Mouse (Mus musculus) limb, embryonic 14.5 days (tissue): ENCODE data around the gene Mocs1. TPM values are rescaled to one million over a fixed set of nuclear protein-coding genes. Genes with fewer than 3 reads are reported as not detected.
"Not testable (repeated sequence)": the region's sequence is repeated elsewhere in the genome, so short reads cannot be mapped to it uniquely, and the experiment has no call there.

ENCODE experiments used
- ATAC-seq: fragments of 200-750 bp; cut with Nextera tagmentation; 2 replicates; pipeline ENCODE4 v1.8.0; 2017; ENCODE audit warnings: low read depth, moderate number of reproducible peaks, moderate TSS enrichment; ENCODE audit not compliant: low FRiP score
- DNase-seq: peaks from one replicate; pipeline ENCODE4 v3.0.0-alpha.2; 2015; ENCODE audit warnings: low spot score
- H3K27ac ChIP-seq: fragments of 300-500 bp; sonication (generic); replicated peaks from 2 replicates; pipeline ENCODE4 v1.5.1; 2014; ENCODE audit warnings: low read depth, mild to moderate bottlenecking, low read length, moderate library complexity, mixed read lengths
- H3K27me3 ChIP-seq: fragments of 300-500 bp; sonication (generic); 2 replicates; pipeline ENCODE4 v1.6.1; 2014; ENCODE audit warnings: low read length, mixed read lengths; ENCODE audit not compliant: control insufficient read depth, insufficient read depth
- H3K36me3 ChIP-seq: fragments of 300-500 bp; sonication (generic); 2 replicates; pipeline ENCODE4 v1.6.1; 2014; ENCODE audit warnings: mild to moderate bottlenecking, low read length, moderate library complexity, mixed read lengths; ENCODE audit not compliant: control insufficient read depth, insufficient read depth
- H3K4me1 ChIP-seq: fragments of 300-500 bp; sonication (generic); 2 replicates; pipeline ENCODE4 v1.6.1; 2014; ENCODE audit warnings: antibody characterized with exemption, low read length, mixed read lengths; ENCODE audit not compliant: control insufficient read depth, insufficient read depth
- H3K4me2 ChIP-seq: fragments of 300-500 bp; sonication (generic); replicated peaks from 2 replicates; pipeline ENCODE4 v1.6.1; 2014; ENCODE audit warnings: low read depth, mild to moderate bottlenecking, low read length, moderate library complexity; ENCODE audit not compliant: severe bottlenecking
- H3K4me3 ChIP-seq: fragments of 300-500 bp; sonication (generic); replicated peaks from 2 replicates; pipeline ENCODE4 v1.5.1; 2014; ENCODE audit warnings: low read length
- H3K9ac ChIP-seq: fragments of 300-500 bp; sonication (generic); 2 replicates; pipeline ENCODE4 v1.6.1; 2014; ENCODE audit warnings: mild to moderate bottlenecking, low read depth, low read length, moderate library complexity; ENCODE audit not compliant: severe bottlenecking
- H3K9me3 ChIP-seq: fragments of 300-500 bp; sonication (generic); 2 replicates; pipeline ENCODE4 v1.6.1; 2016; ENCODE audit warnings: low read length; ENCODE audit not compliant: control insufficient read depth
- POLR2A ChIP-seq: fragments of 200-500 bp; IDR thresholded peaks from 2 replicates; pipeline ENCODE4 v1.8.0; 2012; ENCODE audit warnings: inconsistent platforms, mild to moderate bottlenecking, moderate library complexity, borderline replicate concordance; ENCODE audit not compliant: insufficient read depth, insufficient read length; ENCODE audit errors: extremely low read depth
- WGBS: fragments of 180-500 bp; shearing (Covaris S2); extraction: QIAGEN DNeasy Blood & Tissue Kit; methylation state at CpG from one replicate; pipeline ENCODE4 v1.1.7; 2014; 5-methylcytosine and 5-hydroxymethylcytosine counted together
- polyA plus RNA-seq, 2 experiments: library from polyadenylated mRNA; depleted of rRNA in 1 of 2; stranded (reverse) in 1 of 2; unstranded in 1 of 2; fragments of >200 nt; fragmentation: Nextera tagmentation in 1 of 2; extraction: Ambion mirVana in 1 of 2; gene quantifications; 2 replicates each; pipeline versions ENCODE4 v1.2.1 to v1.2.3; 2012 to 2014

Gene Mocs1
- polyA plus RNA-seq, 2 experiments, result 8.0 to 18.3 TPM

DNA sequence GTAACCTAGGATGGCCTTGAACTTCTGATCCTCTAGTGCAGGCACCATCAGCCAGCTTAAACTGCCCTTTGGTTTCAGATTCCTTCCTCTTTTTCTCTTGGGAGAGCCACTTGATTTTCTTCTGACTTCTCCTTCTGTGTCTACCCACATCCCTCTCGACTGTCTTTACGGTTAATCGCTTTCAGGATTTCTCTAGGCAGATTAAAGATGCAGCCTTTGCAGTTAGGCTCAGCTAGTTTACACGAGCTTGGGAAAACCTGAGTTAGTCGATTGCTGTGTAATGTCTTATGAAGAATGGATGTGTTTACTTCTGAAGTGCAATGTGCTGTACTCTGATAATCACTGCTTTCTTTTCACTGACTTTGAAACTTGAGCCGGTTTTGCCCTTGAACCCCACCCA lies 8.5 kb downstream of the Mocs1 start:
- ATAC-seq, result no peak
- peaks cover 47% of the 10 kb centered on the region for H3K36me3 ChIP-seq
- no peak overlapping the region for H3K4me3 ChIP-seq
- TF ChIP-seq POLR2A, result no peak
- H3K27ac ChIP-seq, result no peak overlapping the region
- 83% methylated on average over 6 of the region's 6 CpGs for WGBS
- H3K9me3 ChIP-seq, result no peaks in the 10 kb centered on the region
- DNase-seq, result no peak
- H3K27me3 ChIP-seq, result no peaks in the 10 kb centered on the region
- peaks cover 8% of the 10 kb centered on the region for H3K4me1 ChIP-seq
- no peak overlapping the region for H3K9ac ChIP-seq
- no peak overlapping the region for H3K4me2 ChIP-seq

DNA sequence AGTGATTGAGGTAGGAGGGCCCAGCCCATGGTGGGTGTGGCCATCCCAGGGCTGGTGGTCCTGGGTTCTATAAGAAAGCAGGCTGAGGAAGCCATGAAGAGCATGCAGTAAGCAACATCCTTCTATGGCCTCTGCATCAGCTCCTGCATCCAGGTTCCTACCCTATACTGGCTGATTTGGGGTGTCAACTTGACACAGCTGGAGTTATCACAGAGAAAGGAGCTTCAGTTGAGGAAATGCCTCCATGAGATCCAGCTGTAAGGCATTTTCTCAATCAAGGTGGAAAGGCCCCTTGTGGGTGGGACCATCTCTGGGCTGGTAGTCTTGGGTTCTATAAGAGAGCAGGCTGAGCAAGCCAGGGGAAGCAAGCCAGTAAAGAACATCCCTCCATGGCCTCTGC lies 9.1 kb downstream of the Mocs1 start:
- not testable (repeated sequence) for H3K4me1 ChIP-seq, H3K27ac ChIP-seq, DNase-seq, H3K4me3 ChIP-seq, H3K9me3 ChIP-seq, H3K27me3 ChIP-seq, H3K9ac ChIP-seq, H3K4me2 ChIP-seq, ATAC-seq
- peaks cover 47% of the 10 kb centered on the region for H3K36me3 ChIP-seq

DNA sequence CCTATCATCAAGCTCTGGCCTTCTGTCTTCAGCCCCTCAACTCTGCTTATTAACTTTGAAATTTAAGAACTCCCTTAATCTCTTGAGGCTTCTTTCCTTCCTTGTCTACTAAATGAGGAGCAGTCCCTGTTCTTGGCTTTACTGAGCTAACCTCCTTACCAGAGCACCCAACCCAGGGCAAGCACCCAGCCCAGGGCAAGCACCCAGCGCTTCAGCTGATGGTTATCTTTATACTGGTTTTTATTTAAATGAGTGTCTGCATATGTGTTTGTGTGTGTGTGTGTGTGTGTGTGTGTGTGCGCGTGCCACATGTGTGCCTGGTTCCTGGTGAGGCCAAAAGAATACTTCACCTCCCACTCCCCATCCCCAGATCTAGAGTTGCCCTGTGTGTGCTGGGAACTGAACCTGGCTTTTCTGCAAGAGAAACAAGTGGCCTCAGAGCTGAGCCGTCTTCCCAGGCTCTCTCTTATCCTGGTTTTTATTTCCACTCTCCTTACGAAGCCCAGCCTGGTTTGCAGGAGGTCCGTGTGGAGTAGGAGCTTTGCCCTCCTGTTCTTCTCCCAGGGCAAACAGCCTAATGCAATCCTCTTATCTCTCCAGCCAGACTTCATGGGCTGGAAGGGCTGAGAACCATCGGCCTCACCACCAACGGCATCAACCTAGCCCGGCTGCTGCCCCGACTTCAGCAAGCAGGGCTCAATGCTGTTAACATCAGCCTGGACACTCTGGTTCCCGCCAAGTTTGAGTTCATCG lies 10.8 kb downstream of the Mocs1 start:
- Histone ChIP-seq H3K36me3 (peaks cover 37% of the 10 kb centered on the region), H3K4me1 (no peaks in the 10 kb centered on the region), H3K27ac (no peak overlapping the region), H3K9me3 (no peaks in the 10 kb centered on the region), H3K9ac (no peak overlapping the region), H3K4me3 (no peak overlapping the region), H3K27me3 (no peaks in the 10 kb centered on the region), H3K4me2 (no peak overlapping the region)
- TF ChIP-seq POLR2A, result no peak
- WGBS, result 76% methylated on average over 12 of the region's 12 CpGs
- no peak for ATAC-seq
- no peak for DNase-seq

DNA sequence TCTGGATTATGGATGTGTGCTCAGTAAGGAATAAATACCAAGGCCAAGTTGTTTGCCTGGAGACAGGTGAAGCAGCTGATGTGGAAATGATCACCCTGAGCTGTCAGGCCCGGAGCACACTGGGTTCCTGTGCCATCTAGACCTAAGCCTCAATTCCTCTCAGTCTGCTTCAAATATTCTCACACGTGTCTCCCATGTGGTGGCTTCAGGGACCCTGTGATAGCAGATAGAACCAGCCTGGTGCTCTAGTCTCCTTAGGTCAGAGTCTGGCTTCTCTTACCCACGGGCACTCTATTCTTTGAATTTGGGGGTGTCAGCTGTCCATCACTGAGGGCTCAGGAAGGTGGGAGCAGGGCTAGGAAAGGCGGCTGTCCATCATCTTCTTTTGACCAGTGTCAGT lies 11.5 kb downstream of the Mocs1 start:
- ATAC-seq, result no peak
- WGBS, result 87% methylated on average over 4 of the region's 4 CpGs

DNA sequence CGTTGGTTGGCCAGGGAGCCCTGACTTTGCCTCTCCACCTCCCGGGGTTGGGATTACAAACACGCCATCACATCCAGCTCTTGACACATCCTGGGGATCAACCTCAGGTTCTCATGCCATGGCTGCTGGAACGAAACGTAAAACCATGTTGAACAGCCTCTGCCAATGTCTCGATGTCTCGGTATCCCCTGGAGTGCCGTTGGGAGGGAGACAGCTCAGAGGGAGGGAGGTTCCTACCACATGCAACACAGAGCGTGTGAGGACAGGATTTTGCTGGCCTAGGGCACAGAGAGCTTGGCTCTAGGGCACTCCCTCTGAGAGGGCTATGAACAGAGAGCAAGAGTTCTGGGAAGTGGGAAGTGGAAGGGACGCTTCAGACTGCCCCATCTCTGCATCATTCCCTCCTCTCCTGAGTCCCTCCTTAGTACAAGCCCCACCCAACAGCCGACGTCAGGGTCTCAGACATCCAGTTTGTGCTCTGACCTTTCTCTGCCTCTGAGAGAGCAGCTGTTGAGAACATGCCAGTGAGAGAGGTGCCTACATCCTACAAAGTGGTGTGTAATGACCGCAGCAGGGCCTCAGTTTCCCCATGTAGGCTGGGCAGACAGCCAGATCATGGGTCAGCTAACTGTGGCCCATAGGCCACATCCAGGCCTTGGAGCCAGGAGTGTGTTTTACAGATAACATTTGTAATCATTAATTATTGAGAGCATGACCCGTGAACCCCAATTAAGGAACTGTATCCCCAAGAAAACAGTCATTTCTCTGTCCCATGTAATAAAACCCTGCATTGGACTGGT lies 12.4 kb downstream of the Mocs1 start:
- Histone ChIP-seq H3K4me3 (no peak overlapping the region), H3K9ac (no peak overlapping the region), H3K4me1 (no peaks in the 10 kb centered on the region), H3K9me3 (no peaks in the 10 kb centered on the region), H3K4me2 (no peak overlapping the region), H3K27ac (no peak overlapping the region), H3K36me3 (peaks cover 24% of the 10 kb centered on the region), H3K27me3 (no peaks in the 10 kb centered on the region)
- WGBS, result 65% methylated on average over 14 of the region's 14 CpGs
- no peak for TF ChIP-seq POLR2A
- no peak for ATAC-seq
- DNase-seq, result no peak

More for the DNA sequence above, 11.5 kb downstream of the Mocs1 start:
- Histone ChIP-seq H3K4me3 (no peak overlapping the region), H3K4me1 (no peaks in the 10 kb centered on the region), H3K36me3 (peaks cover 32% of the 10 kb centered on the region), H3K9ac (no peak overlapping the region), H3K4me2 (no peak overlapping the region), H3K27ac (no peak overlapping the region), H3K9me3 (no peaks in the 10 kb centered on the region), H3K27me3 (no peaks in the 10 kb centered on the region)
- no peak for DNase-seq
- no peak for TF ChIP-seq POLR2A

DNA sequence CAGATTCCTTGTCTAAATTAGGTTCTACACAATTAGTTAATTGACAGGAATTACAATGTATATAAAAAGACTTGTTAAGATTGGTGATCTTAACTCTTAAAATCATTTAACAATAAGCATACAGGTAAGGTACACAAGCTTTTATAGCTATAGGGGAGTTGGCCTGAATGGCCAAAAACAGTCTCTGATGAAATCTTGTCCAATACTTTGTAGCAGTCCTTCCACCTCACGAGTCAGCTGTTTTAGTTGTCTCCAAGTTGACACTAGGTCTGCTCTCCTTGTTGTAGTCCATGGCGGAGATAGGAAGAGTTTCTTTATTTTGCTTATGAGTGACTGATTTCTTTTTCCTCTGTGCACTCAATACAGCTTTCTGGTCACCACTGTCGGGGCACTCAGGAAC lies 14.7 kb downstream of the Mocs1 start:
- not testable (repeated sequence) for H3K27ac ChIP-seq, ATAC-seq, H3K9ac ChIP-seq, H3K27me3 ChIP-seq, H3K4me3 ChIP-seq, H3K4me1 ChIP-seq, H3K4me2 ChIP-seq, DNase-seq, H3K9me3 ChIP-seq
- H3K36me3 ChIP-seq, result peaks cover 11% of the 10 kb centered on the region; the same call in 1 of the 2 replicates
- WGBS, result 39% methylated on average over 3 of the region's 3 CpGs
